Mouse (Mus musculus): ENCODE results near the gene Gga1. TPM values are rescaled to one million over a fixed set of nuclear protein-coding genes. Genes with fewer than 3 reads are reported as not detected.
A peak's percentile ranks its signal among the peaks of the same experiment; 100 is the strongest.

Gga1 gene
- total RNA-seq, 2 experiments from 2014 or later, result 38.4 to 39.7 TPM

GRCm38 (mm10) chr15:78927021-78927787, 50.2 kb downstream of the Gga1 start:
- intact Hi-C loops (cut with DNase I), result no loop called here
- DNase-seq, result peak; percentile 51 to 60

- DNase-seq, result peak; percentile 77 to 80
Observed at GRCm38 (mm10) chr15:78927788-78928457, 50.9 kb downstream of the Gga1 start.

GRCm38 (mm10) chr15:78928539-78928938, 51.5 kb downstream of the Gga1 start:
- intact Hi-C loops (cut with DNase I), result no loop called here

More at GRCm38 (mm10) chr15:78927788-78928457, 50.9 kb downstream of the Gga1 start:
- intact Hi-C loops (cut with DNase I), result no loop called here

GRCm38 (mm10) chr15:78930192-78930706, 53.3 kb downstream of the Gga1 start:
- no peak for DNase-seq
- intact Hi-C loops (cut with DNase I), result no loop called here

More at GRCm38 (mm10) chr15:78928539-78928938, 51.5 kb downstream of the Gga1 start:
- no peak for DNase-seq

- no peak for DNase-seq
- intact Hi-C loops (cut with DNase I), result no loop called here
Observed at GRCm38 (mm10) chr15:78930801-78931426, 53.9 kb downstream of the Gga1 start.

- peak; percentile 61 to 69 for DNase-seq
- intact Hi-C loops (cut with DNase I), result no loop called here
Observed at GRCm38 (mm10) chr15:78931577-78931976, 54.6 kb downstream of the Gga1 start.

- intact Hi-C loops (cut with DNase I), result no loop called here
- DNase-seq, result peak; percentile 82 to 88
Observed at GRCm38 (mm10) chr15:78934784-78935320, 57.9 kb downstream of the Gga1 start, which contains the start of gene Nol12. Nol12 (plus strand) TSS chr15:78934933.

GRCm38 (mm10) chr15:78936403-78936802, 59.4 kb downstream of the Gga1 start:
- intact Hi-C loops (cut with DNase I), result no loop called here
- no peak for DNase-seq

GRCm38 (mm10) chr15:78937311-78937710, 60.3 kb downstream of the Gga1 start:
- intact Hi-C loops (cut with DNase I), result no loop called here
- DNase-seq, result no peak

- no peak for DNase-seq
- intact Hi-C loops (cut with DNase I), result no loop called here
Observed at GRCm38 (mm10) chr15:78937963-78938362, 61.0 kb downstream of the Gga1 start.

- no peak for DNase-seq
- intact Hi-C loops (cut with DNase I), result no loop called here
Observed at GRCm38 (mm10) chr15:78940325-78940724, 63.3 kb downstream of the Gga1 start.

- intact Hi-C loops (cut with DNase I), result loop anchor here (1.0 kb wide), 1 partner anchor 25 kb away; no protein-coding TSS in a partner anchor
- peak; percentile 83 to 90 for DNase-seq
Observed at GRCm38 (mm10) chr15:78942663-78943062, 65.7 kb downstream of the Gga1 start.

Small RNA genes within 50 kb of the gene (microRNA-seq; reads per million reads assigned to microRNA genes)
- gene Mir6955, result 0.85 to 2.2 reads per million in 2 experiments

Other genes starting within 250 kb of the Gga1 start
- 1 to 10 TPM; 3.5 to 4.2 TPM for gene Elfn2, start 158.4 kb upstream of the Gga1 start, total RNA-seq (2021)
- gene Mfng, start 103.7 kb upstream of the Gga1 start, total RNA-seq (2021), result 10 to 100 TPM; 14.0 to 14.6 TPM
- 10 to 100 TPM; 20.3 to 20.6 TPM for gene Card10, start 74.1 kb upstream of the Gga1 start, total RNA-seq (2021)
- 10 to 100 TPM; 47.5 to 50.8 TPM for gene Cdc42ep1, start 34.6 kb upstream of the Gga1 start, total RNA-seq (2021)
- under 1 TPM in 1 of 2 experiments, not detected in 1; 0.53 TPM for gene Lgals2, start 21.7 kb upstream of the Gga1 start, total RNA-seq (2021)
- gene Gm49510, start 22.5 kb downstream of the Gga1 start, total RNA-seq (2021), result not detected
- gene Sh3bp1, start 22.6 kb downstream of the Gga1 start, total RNA-seq (2021), result 1 to 10 TPM; 4.6 to 6.3 TPM
- gene Pdxp, start 36.7 kb downstream of the Gga1 start, total RNA-seq (2021), result 1 to 10 TPM; 1.6 to 1.9 TPM
- 100 to 1,000 TPM; 236 to 276 TPM for gene Lgals1, start 49.5 kb downstream of the Gga1 start, total RNA-seq (2021)
- gene Nol12, start 57.7 kb downstream of the Gga1 start, total RNA-seq (2021), result 10 to 100 TPM; 13.6 to 14.3 TPM
- 10 to 100 TPM; 44.6 to 49.6 TPM for gene Triobp, start 70.5 kb downstream of the Gga1 start, total RNA-seq (2021)
- gene H1f0, start 151.3 kb downstream of the Gga1 start, total RNA-seq (2021), result 100 to 1,000 TPM; 104 to 128 TPM
- not detected for gene Galr3, start 164.7 kb downstream of the Gga1 start, total RNA-seq (2021)
- gene Ankrd54, start 185.7 kb downstream of the Gga1 start, total RNA-seq (2021), result 1 to 10 TPM; 8.7 to 9.4 TPM
- gene Eif3l, start 198.0 kb downstream of the Gga1 start, total RNA-seq (2021), result 10 to 100 TPM; 73.8 to 81.1 TPM
- gene Micall1, start 231.7 kb downstream of the Gga1 start, total RNA-seq (2021), result 10 to 100 TPM; 61.2 to 64.9 TPM

Data from heart, postnatal 14 days (tissue).